Mouse (Mus musculus): ENCODE data around the gene P2ry12.

GRCm38 (mm10) chr3:59175234-59175633 is 87.4 kb downstream of the P2ry12 start:
- TF ChIP-seq CTCF (IDR thresholded peaks at IDR 0.05; ENCODE audit: low read depth) (peak; percentile 69), EP300 (IDR thresholded peaks at IDR 0.05; ENCODE audit: low read depth) (no peak)

Measured in liver, embryonic 14.5 days (tissue).